Mouse (Mus musculus): ENCODE results near the gene Pkn1. TPM values are rescaled to one million over a fixed set of nuclear protein-coding genes. Genes with fewer than 3 reads are reported as not detected.

The Pkn1 gene
- polyA plus RNA-seq, 1 experiment from 2014 or later = 9.6 TPM

DNA sequence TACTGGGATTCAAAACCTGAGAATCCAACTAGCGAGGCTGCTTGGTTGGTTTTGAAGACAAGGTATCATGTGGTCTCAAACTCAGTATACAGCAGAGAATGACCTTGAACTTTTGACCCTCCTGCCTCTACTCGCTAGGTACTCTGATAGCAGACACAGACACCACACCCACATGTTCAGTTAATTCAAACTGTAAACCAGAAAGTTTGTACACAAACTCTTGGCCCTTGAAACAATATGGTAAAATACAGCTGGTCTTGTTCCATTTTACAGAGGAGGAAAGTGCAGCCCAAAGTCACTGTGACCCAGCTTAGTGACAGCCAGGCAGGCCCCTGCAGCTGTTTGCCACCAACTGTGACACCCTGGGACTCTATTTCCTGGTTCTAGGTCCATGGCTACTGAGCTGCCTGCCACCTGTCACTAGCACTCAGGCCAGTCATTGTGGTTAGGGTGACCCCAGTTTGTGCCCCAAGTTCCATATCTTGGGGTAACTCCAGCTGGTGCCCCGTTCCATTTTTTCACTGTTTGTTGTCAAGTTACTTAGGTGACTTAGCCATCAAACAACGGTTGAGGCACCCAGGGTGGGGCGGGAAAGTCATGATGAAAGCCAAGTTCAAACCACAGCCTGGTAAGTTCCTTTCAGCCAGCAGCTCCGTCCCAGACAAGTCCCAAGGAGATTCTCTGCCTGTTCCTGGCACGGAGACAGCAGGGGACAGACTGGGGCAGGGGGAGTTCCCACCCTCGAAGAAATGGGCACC, 40.9 kb upstream of the Pkn1 start:
- peak overlapping the region; percentile 72 for H3K27ac ChIP-seq (ENCODE audit: low read length)
- WGBS (ENCODE audit: insufficient replicate concordance) = 14% methylated on average over 8 of the region's 8 CpGs
- ATAC-seq (ENCODE audit: low read depth) = no peak
- H3K4me3 ChIP-seq (ENCODE audit: low read depth, low read length) = peak overlapping the region; percentile 65
- no peaks in the 10 kb centered on the region for H3K27me3 ChIP-seq (ENCODE audit: control insufficient read depth, insufficient read depth, low read depth, low read length)
- peaks cover 29% of the 10 kb centered on the region for H3K4me1 ChIP-seq (ENCODE audit: control insufficient read depth, low read depth, low read length)
- no peak overlapping the region; the same call in 1 of the 2 replicates for H3K9ac ChIP-seq (ENCODE audit: low read depth, low read length)
- no peaks in the 10 kb centered on the region for H3K36me3 ChIP-seq (ENCODE audit: control insufficient read depth, insufficient read depth)
- H3K9me3 ChIP-seq (replicated peaks; ENCODE audit: control insufficient read depth, low read length) = no peaks in the 10 kb centered on the region
- H3K4me2 ChIP-seq (ENCODE audit: low read depth, low read length) = peak overlapping the region; percentile 71

DNA sequence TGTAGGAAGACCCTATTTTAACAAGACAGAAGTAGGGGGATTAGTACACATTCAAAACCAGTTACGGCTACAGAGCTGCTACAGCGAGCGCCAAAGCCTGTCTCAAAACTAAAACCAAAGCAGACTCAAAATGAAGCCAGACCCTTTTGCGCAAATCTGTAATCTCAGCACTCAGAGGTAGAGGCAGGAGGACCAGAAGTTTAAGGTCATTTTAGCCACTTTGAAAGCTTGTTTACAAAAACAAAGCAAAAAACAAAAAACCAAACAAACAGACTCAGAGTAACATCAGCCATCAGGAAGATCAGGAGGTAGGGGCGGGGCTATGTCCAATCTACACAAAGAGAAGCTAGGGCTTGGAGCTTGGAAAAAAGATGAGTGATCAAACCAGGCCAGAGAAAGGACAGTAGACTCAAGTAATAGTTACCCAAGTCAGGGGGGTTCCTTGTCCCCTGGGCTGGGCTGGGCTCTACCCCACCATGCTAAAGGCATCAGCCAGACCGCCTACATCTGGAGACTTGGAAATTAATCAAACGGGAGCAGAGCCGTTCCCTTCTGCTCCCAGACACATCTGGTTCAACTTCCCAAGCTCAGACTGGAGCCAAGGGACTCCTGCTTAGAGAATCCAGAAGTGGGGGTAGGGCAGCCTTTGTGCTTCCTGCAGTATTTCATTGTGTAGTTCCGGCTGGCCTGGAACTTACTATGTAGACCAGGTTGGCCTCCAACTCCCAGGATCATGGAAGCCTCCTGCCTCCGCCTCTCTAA, 40.2 kb upstream of the Pkn1 start:
- peak overlapping the region; percentile 71 for H3K4me2 ChIP-seq (ENCODE audit: low read depth, low read length)
- H3K4me3 ChIP-seq (ENCODE audit: low read depth, low read length) = peak overlapping the region; percentile 65
- peaks cover 29% of the 10 kb centered on the region for H3K4me1 ChIP-seq (ENCODE audit: control insufficient read depth, low read depth, low read length)
- no peaks in the 10 kb centered on the region for H3K27me3 ChIP-seq (ENCODE audit: control insufficient read depth, insufficient read depth, low read depth, low read length)
- no peaks in the 10 kb centered on the region for H3K36me3 ChIP-seq (ENCODE audit: control insufficient read depth, insufficient read depth)
- H3K9ac ChIP-seq (ENCODE audit: low read depth, low read length) = no peak overlapping the region
- ATAC-seq (ENCODE audit: low read depth) = no peak
- WGBS (ENCODE audit: insufficient replicate concordance) = 71% methylated on average over 10 of the region's 10 CpGs
- no peaks in the 10 kb centered on the region for H3K9me3 ChIP-seq (replicated peaks; ENCODE audit: control insufficient read depth, low read length)
- H3K27ac ChIP-seq (ENCODE audit: low read length) = peak overlapping the region; percentile 58

DNA sequence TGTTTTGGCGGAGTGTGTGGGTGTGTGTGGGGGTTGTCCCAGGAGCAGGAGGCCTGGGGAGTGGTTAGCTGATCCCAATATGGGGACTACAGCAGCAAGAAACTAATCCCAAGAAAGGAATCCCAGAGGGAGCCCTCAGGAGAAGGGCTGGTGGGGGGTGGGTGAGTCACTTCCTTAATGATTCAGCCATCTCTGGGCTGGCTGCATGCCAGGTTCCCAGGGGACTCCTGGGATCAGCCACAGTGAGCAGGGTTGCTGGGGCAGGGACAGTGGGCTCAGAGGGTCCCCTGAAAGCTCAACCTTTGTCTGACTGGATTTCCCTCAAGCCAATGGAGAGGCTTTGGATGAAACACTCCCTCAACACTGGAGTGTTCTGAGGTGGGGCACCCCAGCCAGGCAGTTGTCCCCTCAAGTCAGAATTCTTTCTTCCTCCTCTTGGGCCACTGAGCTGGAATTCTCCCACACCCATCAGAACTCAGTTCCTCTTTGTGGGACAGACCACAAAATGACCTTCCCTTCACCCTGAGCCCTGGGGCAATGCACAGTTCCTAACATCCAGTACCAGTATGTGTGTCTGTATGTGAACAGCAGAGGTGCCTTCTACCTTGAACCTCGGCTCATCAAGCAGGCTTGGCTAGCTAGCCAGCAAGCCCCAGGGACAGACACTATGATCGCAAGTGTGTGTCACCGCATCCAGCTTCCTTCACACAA, 39.0 kb upstream of the Pkn1 start:
- ATAC-seq (ENCODE audit: low read depth) = no peak

DNA sequence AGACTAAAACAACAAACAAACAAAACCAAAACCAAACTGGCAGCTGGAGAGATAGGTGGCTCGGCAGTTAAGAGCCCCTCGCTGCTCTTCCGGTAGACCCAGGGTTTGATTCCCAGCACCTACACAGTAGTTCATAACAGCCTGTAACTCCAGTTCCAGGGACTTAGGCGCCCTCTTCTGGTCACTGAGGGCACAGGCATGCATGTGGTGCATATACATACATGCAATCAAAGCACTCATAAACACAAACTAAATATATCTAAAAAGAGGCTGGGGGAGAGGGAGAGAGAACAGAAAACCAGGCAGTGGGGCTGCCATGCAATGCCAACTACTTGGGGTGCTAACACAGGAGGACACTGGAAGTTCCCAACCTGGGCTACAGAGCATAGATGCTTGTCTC, 38.4 kb upstream of the Pkn1 start:
- Histone ChIP-seq H3K9me3 (replicated peaks; ENCODE audit: control insufficient read depth, low read length) (no peaks in the 10 kb centered on the region), H3K36me3 (ENCODE audit: control insufficient read depth, insufficient read depth) (no peaks in the 10 kb centered on the region), H3K4me1 (ENCODE audit: control insufficient read depth, low read depth, low read length) (peaks cover 27% of the 10 kb centered on the region), H3K9ac (ENCODE audit: low read depth, low read length) (no peak overlapping the region), H3K4me3 (ENCODE audit: low read depth, low read length) (no peak overlapping the region), H3K27ac (ENCODE audit: low read length) (no peak overlapping the region), H3K27me3 (ENCODE audit: control insufficient read depth, insufficient read depth, low read depth, low read length) (no peaks in the 10 kb centered on the region), H3K4me2 (ENCODE audit: low read depth, low read length) (no peak overlapping the region)
- no peak for ATAC-seq (ENCODE audit: low read depth)
- 77% methylated on average over 4 of the region's 4 CpGs for WGBS (ENCODE audit: insufficient replicate concordance)

More for the DNA sequence above, 39.0 kb upstream of the Pkn1 start:
- no peak overlapping the region for H3K9ac ChIP-seq (ENCODE audit: low read depth, low read length)
- WGBS (ENCODE audit: insufficient replicate concordance) = 33% methylated on average over 4 of the region's 4 CpGs
- no peaks in the 10 kb centered on the region for H3K9me3 ChIP-seq (replicated peaks; ENCODE audit: control insufficient read depth, low read length)
- peak overlapping the region; percentile 11; the same call in 1 of the 2 replicates for H3K27ac ChIP-seq (ENCODE audit: low read length)
- peak overlapping the region; percentile 38 for H3K4me2 ChIP-seq (ENCODE audit: low read depth, low read length)
- 0 out of 2 replicates have a peak overlapping the region, but pooled peaks have one; percentile 3 for H3K4me3 ChIP-seq (ENCODE audit: low read depth, low read length)
- peaks cover 29% of the 10 kb centered on the region for H3K4me1 ChIP-seq (ENCODE audit: control insufficient read depth, low read depth, low read length)
- no peaks in the 10 kb centered on the region for H3K27me3 ChIP-seq (ENCODE audit: control insufficient read depth, insufficient read depth, low read depth, low read length)
- H3K36me3 ChIP-seq (ENCODE audit: control insufficient read depth, insufficient read depth) = no peaks in the 10 kb centered on the region

DNA sequence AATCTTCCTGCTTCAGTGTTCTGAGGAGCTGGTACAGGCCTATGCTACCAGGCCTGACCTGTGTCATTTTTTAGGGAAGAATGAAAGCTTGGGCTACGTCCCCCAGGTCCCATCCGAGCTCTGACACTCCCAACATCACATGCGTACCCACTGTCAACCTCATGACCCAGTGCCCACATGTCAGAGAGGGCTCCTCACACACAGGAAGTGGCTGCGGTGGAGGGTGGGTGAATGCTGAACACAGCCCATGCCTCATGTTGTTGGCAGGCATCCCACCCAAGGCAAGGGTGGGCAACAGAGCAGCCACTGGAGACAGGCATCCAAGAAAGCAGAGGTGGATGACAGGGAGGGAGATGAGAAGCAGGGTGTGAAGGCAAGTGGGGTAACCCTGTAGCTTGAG, 37.7 kb upstream of the Pkn1 start:
- Histone ChIP-seq H3K9me3 (replicated peaks; ENCODE audit: control insufficient read depth, low read length) (no peaks in the 10 kb centered on the region), H3K9ac (ENCODE audit: low read depth, low read length) (no peak overlapping the region), H3K27me3 (ENCODE audit: control insufficient read depth, insufficient read depth, low read depth, low read length) (no peaks in the 10 kb centered on the region), H3K36me3 (ENCODE audit: control insufficient read depth, insufficient read depth) (no peaks in the 10 kb centered on the region), H3K4me1 (ENCODE audit: control insufficient read depth, low read depth, low read length) (peaks cover 27% of the 10 kb centered on the region), H3K27ac (ENCODE audit: low read length) (no peak overlapping the region), H3K4me2 (ENCODE audit: low read depth, low read length) (no peak overlapping the region), H3K4me3 (ENCODE audit: low read depth, low read length) (no peak overlapping the region)
- ATAC-seq (ENCODE audit: low read depth) = no peak
- WGBS (ENCODE audit: insufficient replicate concordance) = 68% methylated on average over 4 of the region's 4 CpGs

- Histone ChIP-seq H3K4me3 (ENCODE audit: low read depth, low read length) (no peak overlapping the region), H3K27ac (ENCODE audit: low read length) (no peak overlapping the region), H3K9me3 (replicated peaks; ENCODE audit: control insufficient read depth, low read length) (no peaks in the 10 kb centered on the region), H3K36me3 (ENCODE audit: control insufficient read depth, insufficient read depth) (no peaks in the 10 kb centered on the region), H3K4me1 (ENCODE audit: control insufficient read depth, low read depth, low read length) (peaks cover under 1% of the 10 kb centered on the region), H3K27me3 (ENCODE audit: control insufficient read depth, insufficient read depth, low read depth, low read length) (no peaks in the 10 kb centered on the region), H3K4me2 (ENCODE audit: low read depth, low read length) (no peak overlapping the region), H3K9ac (ENCODE audit: low read depth, low read length) (no peak overlapping the region)
- ATAC-seq (ENCODE audit: low read depth) = no peak
- 55% methylated on average over 6 of the region's 6 CpGs for WGBS (ENCODE audit: insufficient replicate concordance)
Measured at GRCm38 (mm10) chr8:83732919-83733318, 33.9 kb upstream of the Pkn1 start.

DNA sequence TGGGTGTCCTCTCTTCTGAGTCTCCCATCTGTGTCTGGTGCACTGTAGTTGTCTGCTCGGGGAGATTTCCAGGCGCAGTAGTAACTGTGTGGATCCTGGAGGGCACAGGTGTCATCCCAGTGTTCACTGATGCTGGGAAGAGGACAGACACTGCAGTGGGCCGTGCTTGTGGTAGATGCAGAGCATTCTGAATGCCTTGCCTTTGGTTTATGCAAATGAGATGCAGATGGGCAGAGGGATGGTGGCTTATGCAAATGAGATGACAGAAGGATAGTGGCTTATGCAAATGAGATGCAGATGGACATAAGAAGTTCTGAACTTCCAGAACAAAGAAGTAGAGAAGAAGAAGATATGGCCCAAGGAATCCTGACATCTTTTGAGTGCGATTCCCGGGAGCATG, 32.9 kb upstream of the Pkn1 start:
- no peak overlapping the region for H3K4me3 ChIP-seq (ENCODE audit: low read depth, low read length)
- no peaks in the 10 kb centered on the region for H3K36me3 ChIP-seq (ENCODE audit: control insufficient read depth, insufficient read depth)
- no peaks in the 10 kb centered on the region for H3K4me1 ChIP-seq (ENCODE audit: control insufficient read depth, low read depth, low read length)
- no peak overlapping the region for H3K4me2 ChIP-seq (ENCODE audit: low read depth, low read length)
- 65% methylated on average over 5 of the region's 5 CpGs for WGBS (ENCODE audit: insufficient replicate concordance)
- no peaks in the 10 kb centered on the region for H3K9me3 ChIP-seq (replicated peaks; ENCODE audit: control insufficient read depth, low read length)
- no peak overlapping the region for H3K27ac ChIP-seq (ENCODE audit: low read length)
- no peaks in the 10 kb centered on the region for H3K27me3 ChIP-seq (ENCODE audit: control insufficient read depth, insufficient read depth, low read depth, low read length)
- ATAC-seq (ENCODE audit: low read depth) = no peak
- no peak overlapping the region for H3K9ac ChIP-seq (ENCODE audit: low read depth, low read length)

DNA sequence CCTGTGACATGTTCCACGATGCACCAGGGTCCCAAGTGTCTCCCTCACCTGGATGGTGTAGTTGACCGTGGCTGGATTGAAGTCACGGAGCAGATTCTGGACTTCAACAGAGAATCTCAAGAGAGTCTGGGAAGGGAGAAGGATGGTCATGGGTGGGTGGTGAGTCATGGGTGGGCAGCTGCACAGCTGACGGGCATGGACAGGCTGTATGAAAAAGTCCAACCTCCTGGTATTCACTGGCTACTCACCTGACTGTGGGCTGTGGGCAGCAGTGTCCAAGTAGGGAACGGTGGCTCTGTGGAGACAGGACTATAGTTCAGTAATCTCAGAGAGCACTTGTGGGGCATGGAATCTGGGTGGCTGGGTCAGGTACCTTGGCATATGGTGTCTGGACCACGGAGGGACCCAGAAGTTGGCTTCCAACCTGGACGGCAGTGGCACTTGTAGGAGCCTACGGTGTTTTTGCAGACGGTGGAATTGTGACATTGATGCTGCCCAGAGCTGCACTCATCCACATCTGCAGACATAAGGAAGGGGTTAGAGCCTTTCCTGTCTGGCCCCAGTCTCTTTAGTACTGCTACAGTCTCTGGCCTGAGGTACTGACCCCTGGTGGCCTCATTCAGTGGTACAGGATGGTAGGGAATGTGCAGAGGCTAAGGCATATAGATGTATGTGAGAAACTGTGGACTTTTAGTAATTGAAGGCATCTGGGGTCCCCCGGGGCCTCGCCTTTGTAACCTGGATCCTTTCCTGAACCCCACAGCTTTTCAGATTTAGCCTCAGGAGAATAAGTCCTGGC, 30.2 kb upstream of the Pkn1 start:
- Histone ChIP-seq H3K36me3 (ENCODE audit: control insufficient read depth, insufficient read depth) (peaks cover 19% of the 10 kb centered on the region), H3K4me3 (ENCODE audit: low read depth, low read length) (no peak overlapping the region), H3K4me1 (ENCODE audit: control insufficient read depth, low read depth, low read length) (peaks cover 5% of the 10 kb centered on the region), H3K27ac (ENCODE audit: low read length) (no peak overlapping the region), H3K9me3 (replicated peaks; ENCODE audit: control insufficient read depth, low read length) (no peaks in the 10 kb centered on the region), H3K27me3 (ENCODE audit: control insufficient read depth, insufficient read depth, low read depth, low read length) (no peaks in the 10 kb centered on the region), H3K9ac (ENCODE audit: low read depth, low read length) (no peak overlapping the region), H3K4me2 (ENCODE audit: low read depth, low read length) (no peak overlapping the region)
- ATAC-seq (ENCODE audit: low read depth) = no peak
- 67% methylated on average over 11 of the region's 11 CpGs for WGBS (ENCODE audit: insufficient replicate concordance)
